ENCODE assay signal across 25 mouse cellular contexts in genomic region chr16:53728922-53729321, GRCm38 (mm10).
DNase-seq lines count a peak whose midpoint lies in the region; ATAC-seq and TF ChIP-seq lines count a peak whose summit lies in the region.
"Had no signal": no experiment of that assay in that cellular context is flagged by ENCODE, and none has a peak within 500 bp of the region (broad histone marks: within the 10 kb centered on the region; RNA-seq: fewer than 3 reads in every experiment).

No protein-coding gene starts in this region.

- no peak for TF ChIP-seq POLR2A in MEL (IDR thresholded peaks at IDR 0.05; ENCODE audit: control insufficient read depth in 1 of 2, insufficient read depth in 1 of 2, low read depth in 1 of 2, low read length in 2 of 2, poor library complexity in 1 of 2)

- H3K4me1 ChIP-seq in G1E (ENCODE audit: insufficient read depth, low read depth, low read length) (no peaks in the 10 kb centered on the region), MEL (ENCODE audit: control insufficient read depth in 1 of 2, insufficient read depth in 2 of 2, low read length in 2 of 2) (peaks cover 0 to 9% of the 10 kb centered on the region in 2 experiments; a peak in 2 of 4 replicates)
- no peaks in the 10 kb centered on the region for H3K4me1 ChIP-seq in midbrain, embryonic 13.5 days (replicated peaks)

- no peak overlapping the region for H3K4me2 ChIP-seq in midbrain, embryonic 13.5 days (replicated peaks)

- ATAC-seq in G1E (ENCODE audit: extremely low read depth, insufficient number of reproducible peaks, low FRiP score, poor library complexity, severe bottlenecking), result peak; percentile 67
- ATAC-seq in midbrain, embryonic 13.5 days, result no peak
- ATAC-seq: activated CD4-positive, CD25-positive, alpha-beta regulatory T cell, adult 4 months; CD4-positive, CD25-positive, alpha-beta regulatory T cell, adult 4 months; Patski had no signal

- no peak for TF ChIP-seq RAD21 in MEL (IDR thresholded peaks at IDR 0.05; ENCODE audit: low read depth, low read length)

- TF ChIP-seq CTCF in G1E (IDR thresholded peaks at IDR 0.05; ENCODE audit: low read depth, low read length) (no peak), MEL (IDR thresholded peaks at IDR 0.05 in 2 of 3, conservative IDR thresholded peaks at IDR 0.05 in 1 of 3; ENCODE audit: control insufficient read depth in 1 of 3, insufficient read depth in 1 of 3, low read depth in 2 of 3, low read length in 3 of 3, poor library complexity in 1 of 3, severe bottlenecking in 1 of 3) (no peak)

- no peak overlapping the region for H3K4me3 ChIP-seq in G1E (ENCODE audit: low read depth, low read length)
- H3K4me3 ChIP-seq in MEL (ENCODE audit: control insufficient read depth in 1 of 2, insufficient read depth in 1 of 2, low read depth in 2 of 2, low read length in 2 of 2), result no peak overlapping the region
- no peak overlapping the region for H3K4me3 ChIP-seq in midbrain, embryonic 13.5 days (replicated peaks)

- H3K27ac ChIP-seq in MEL (ENCODE audit: control insufficient read depth, low read depth, low read length), result no peak overlapping the region
- no peak overlapping the region for H3K27ac ChIP-seq in midbrain, embryonic 13.5 days

- intact Hi-C loops in heart, postnatal 36 days (cut with DNase I), result no loop called here

- peak; percentile 78 for DNase-seq in 416B (ENCODE audit: low read depth)
- DNase-seq in G1E (ENCODE audit: low spot score), result no peak
- DNase-seq in MEL (ENCODE audit: low read depth, low spot score), result peak; percentile 38
- DNase-seq in c-Kit-positive CD71-negative TER-119-negative erythroid progenitor cells, embryonic 14.5 days (ENCODE audit: low read depth), result peak; percentile 1
- no peak for DNase-seq in heart, postnatal 36 days
- no peak for DNase-seq in kidney, adult 18-20 months
- no peak for DNase-seq in heart, adult 11 months
- DNase-seq: adrenal gland, adult 2 months; adrenal gland, adult 8-10 months; adrenal gland, postnatal 10 days; adrenal gland, postnatal 14 days; adrenal gland, postnatal 25 days; adrenal gland, postnatal 36 days; B cell, adult 2 months; cerebellum, adult 11 months; cerebellum, adult 11-12 months; cerebellum, adult 18-20 months; cerebellum, adult 2 months; cerebellum, adult 8-10 months; cerebellum, adult 9-10 months had no signal

- WGBS in midbrain, embryonic 13.5 days, result 96% methylated on average over 3 of the region's 3 CpGs

- H3K9ac ChIP-seq in MEL (ENCODE audit: control insufficient read depth, low read depth, low read length, poor library complexity, severe bottlenecking), result no peak overlapping the region
- no peak overlapping the region for H3K9ac ChIP-seq in midbrain, embryonic 13.5 days (replicated peaks)

- H3K27me3 ChIP-seq in G1E (ENCODE audit: insufficient read depth, low read length), result no peaks in the 10 kb centered on the region
- no peaks in the 10 kb centered on the region for H3K27me3 ChIP-seq in MEL (ENCODE audit: control insufficient read depth in 1 of 2, insufficient read depth in 2 of 2, low read length in 2 of 2)
- no peaks in the 10 kb centered on the region for H3K27me3 ChIP-seq in midbrain, embryonic 13.5 days
- H3K27me3 ChIP-seq: CH12.LX, Patski had no signal

- H3K9me3 ChIP-seq in G1E (replicated peaks), result no peaks in the 10 kb centered on the region
- H3K9me3 ChIP-seq in MEL (replicated peaks; ENCODE audit: insufficient read depth, low read length), result no peaks in the 10 kb centered on the region
- H3K9me3 ChIP-seq in midbrain, embryonic 13.5 days, result no peaks in the 10 kb centered on the region

- peak; percentile 68 to 71 for TF ChIP-seq EP300 in MEL (IDR thresholded peaks at IDR 0.05; ENCODE audit: low read depth in 1 of 2, low read length in 2 of 2)

- H3K79me2 ChIP-seq in MEL (ENCODE audit: control insufficient read depth, insufficient read depth, low read length, poor library complexity), result no peaks in the 10 kb centered on the region

- no peaks in the 10 kb centered on the region for H3K36me3 ChIP-seq in G1E (replicated peaks)
- H3K36me3 ChIP-seq in MEL (ENCODE audit: control insufficient read depth in 1 of 2, insufficient read depth in 2 of 2, low read length in 2 of 2), result peaks cover 0 to 7% of the 10 kb centered on the region in 2 experiments; a peak in 2 of 4 replicates
- no peaks in the 10 kb centered on the region for H3K36me3 ChIP-seq in midbrain, embryonic 13.5 days

TF ChIP-seq in MEL, 35 proteins besides CTCF, POLR2A, EP300 and RAD21:
- TF ChIP-seq GABPA (IDR thresholded peaks at IDR 0.05; ENCODE audit: low read depth, low read length) (no peak), CHD2 (IDR thresholded peaks at IDR 0.05; ENCODE audit: low read length) (no peak), UBTF (IDR thresholded peaks at IDR 0.05; ENCODE audit: borderline replicate concordance, insufficient read depth, low read depth, low read length) (no peak), TAL1 (IDR thresholded peaks at IDR 0.05; ENCODE audit: low read length) (no peak), USF2 (IDR thresholded peaks at IDR 0.05; ENCODE audit: borderline replicate concordance in 1 of 2, insufficient read depth in 1 of 2, low read depth in 1 of 2, low read length in 2 of 2) (no peak), E2F4 (IDR thresholded peaks at IDR 0.05; ENCODE audit: borderline replicate concordance, low read depth, low read length) (no peak), USF1 (IDR thresholded peaks at IDR 0.05; ENCODE audit: low read depth, low read length) (no peak), MAFK (IDR thresholded peaks at IDR 0.05; ENCODE audit: borderline replicate concordance, low read depth, low read length) (no peak), ZNF384 (IDR thresholded peaks at IDR 0.05; ENCODE audit: low read depth, low read length) (peak; percentile 25; the same call in 1 of the 2 replicates), MYC (IDR thresholded peaks at IDR 0.05; ENCODE audit: low read depth, low read length) (no peak), MEF2A (IDR thresholded peaks at IDR 0.05; ENCODE audit: extremely low read depth, insufficient replicate concordance, low read depth, low read length, poor library complexity, severe bottlenecking) (no peak), NELFE (IDR thresholded peaks at IDR 0.05; ENCODE audit: low read depth, low read length) (no peak), CHD1 (IDR thresholded peaks at IDR 0.05; ENCODE audit: low read depth, low read length) (no peak), TCF12 (IDR thresholded peaks at IDR 0.05; ENCODE audit: low read depth, low read length) (peak; percentile 61; the same call in 1 of the 2 replicates), ETS1 (IDR thresholded peaks at IDR 0.05; ENCODE audit: low read depth, low read length) (0 out of 2 replicates have a peak, but pooled peaks have one; percentile 39), GATA1 (IDR thresholded peaks at IDR 0.05; ENCODE audit: low read depth, low read length) (peak; percentile 51; the same call in 1 of the 2 replicates), ZC3H11A (IDR thresholded peaks at IDR 0.05; ENCODE audit: low read depth, low read length) (peak; percentile 12; the same call in 1 of the 2 replicates), POLR2AphosphoS2 (IDR thresholded peaks at IDR 0.05; ENCODE audit: low read length) (no peak), SMC3 (IDR thresholded peaks at IDR 0.05; ENCODE audit: low read depth, low read length) (0 out of 2 replicates have a peak, but pooled peaks have one; percentile 5), ELF1 (IDR thresholded peaks at IDR 0.05; ENCODE audit: low read depth, low read length) (no peak), KAT2A (conservative IDR thresholded peaks at IDR 0.05; ENCODE audit: low read depth, low read length) (no peak), TBP (IDR thresholded peaks at IDR 0.05; ENCODE audit: low read depth, low read length) (no peak), ZKSCAN1 (IDR thresholded peaks at IDR 0.05; ENCODE audit: low read depth, low read length) (no peak), BHLHE40 (IDR thresholded peaks at IDR 0.05; ENCODE audit: borderline replicate concordance, low read depth, low read length) (peak; percentile 11; the same call in 1 of the 2 replicates), MAZ (IDR thresholded peaks at IDR 0.05; ENCODE audit: low read depth, low read length) (no peak), MAX (IDR thresholded peaks at IDR 0.05; ENCODE audit: low read length) (no peak), MXI1 (IDR thresholded peaks at IDR 0.05; ENCODE audit: low read depth, low read length) (no peak), SIN3A (IDR thresholded peaks at IDR 0.05; ENCODE audit: low read length) (no peak), ZMIZ1 (IDR thresholded peaks at IDR 0.05; ENCODE audit: low read depth, low read length) (no peak), RCOR1 (IDR thresholded peaks at IDR 0.05; ENCODE audit: low read depth, low read length) (peak; percentile 70), JUND (IDR thresholded peaks at IDR 0.05; ENCODE audit: low read depth, low read length) (no peak), POLR2AphosphoS5 (IDR thresholded peaks at IDR 0.05; ENCODE audit: borderline replicate concordance, low read depth, low read length) (no peak)

Comparison
In these comparisons a context has a peak if more than half of its experiments do, and no peak if none do; other contexts are left out.
1. DNase-seq: peak in 416B (single experiment), MEL (single experiment) and c-Kit-positive CD71-negative TER-119-negative erythroid progenitor cells, embryonic 14.5 days (single experiment); none in G1E (single experiment), heart, postnatal 36 days (0 of 2), kidney, adult 18-20 months (single experiment) and heart, adult 11 months (single experiment).